Mouse (Mus musculus): ENCODE data around the gene Fgf10. TPM values are rescaled to one million over a fixed set of nuclear protein-coding genes. Genes with fewer than 3 reads are reported as not detected.

The Fgf10 gene
- polyA plus RNA-seq (2021; fragmentation: Nextera tagmentation): 2.3 and 2.5 TPM in 2 replicates
- long read RNA-seq, experiment 1, full-length matches to known transcripts: 2 of 2 reads
- long read RNA-seq, experiment 1, partial matches to known transcripts: 0 of 2 reads
- long read RNA-seq, experiment 1, other reads (novel, unspliced or antisense): 0 of 2 reads
- long read RNA-seq, experiment 2, partial matches to known transcripts: 0 of 1 reads
- long read RNA-seq, experiment 2, other reads (novel, unspliced or antisense): 1 of 1 reads

DNA sequence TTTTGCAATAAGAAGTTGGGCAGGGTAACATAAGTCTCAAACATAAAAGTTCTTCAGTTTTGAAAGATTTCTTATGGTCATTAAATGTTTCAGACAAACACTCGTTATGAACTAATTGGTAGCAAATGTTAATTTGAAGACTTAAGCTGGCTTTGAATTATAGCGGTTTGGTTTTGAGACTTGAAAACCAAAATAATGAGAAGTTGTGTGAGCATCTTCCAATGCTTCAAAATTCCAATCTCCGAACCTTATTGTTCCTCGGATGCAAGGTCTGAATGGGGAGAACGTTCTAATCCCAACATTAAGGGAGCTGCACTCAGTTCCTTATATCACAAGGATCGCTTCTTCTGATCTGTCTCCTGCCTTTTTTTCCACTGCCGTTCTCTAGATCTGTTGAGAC, at the start of gene Fgf10:
Fgf10 (plus strand) TSS at position 301 of the 400 bp plus-strand sequence.

Data from left cerebral cortex, adult 6 months (tissue).